Mouse (Mus musculus) liver, embryonic 14.5 days (tissue): ENCODE data around the gene Psph.

Source experiments
- CTCF ChIP-seq: IDR thresholded peaks from 2 replicates; pipeline ENCODE4 v1.5.1; 2016; ENCODE audit warnings: antibody characterized with exemption, low read depth, control low read depth
- EP300 ChIP-seq: IDR thresholded peaks from 2 replicates; pipeline ENCODE4 v1.6.1; 2016; ENCODE audit warnings: antibody characterized with exemption, low read depth

DNA sequence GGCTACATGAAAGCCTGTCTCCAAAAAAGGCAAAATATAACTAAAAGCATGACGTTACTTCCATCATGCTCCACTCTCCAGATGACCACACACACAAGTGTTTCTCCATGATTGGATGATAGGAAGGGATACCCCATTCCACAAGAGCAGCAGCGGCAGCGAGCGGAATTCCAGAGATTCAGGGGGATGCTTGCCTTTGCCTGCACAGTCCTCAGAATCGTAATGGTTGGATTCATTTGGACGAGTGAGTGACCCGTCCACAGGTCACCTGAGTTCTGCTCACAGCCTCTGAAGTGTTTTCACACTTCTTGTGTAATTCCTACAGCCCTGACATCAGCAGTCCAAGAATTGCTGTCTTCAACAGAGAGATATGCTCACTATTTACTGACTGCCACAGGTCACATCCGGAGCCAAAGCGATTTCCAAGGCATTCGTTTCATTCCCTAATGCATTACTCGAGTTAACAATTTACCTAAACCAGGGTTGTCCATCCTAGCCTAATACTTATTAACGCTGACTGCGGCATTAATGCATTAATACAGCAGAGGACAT lies 27.2 kb downstream of the Psph start:
- TF ChIP-seq CTCF = no peak
- TF ChIP-seq EP300 = no peak
